Mouse (Mus musculus) heart, postnatal 0 days (tissue): ENCODE data around the gene Iapp. TPM values are rescaled to one million over a fixed set of nuclear protein-coding genes. Genes with fewer than 3 reads are reported as not detected.

ENCODE experiments used
- ATAC-seq: fragments of 200-750 bp; cut with Nextera tagmentation; 2 replicates; pipeline ENCODE4 v1.8.0; 2017; ENCODE audit warnings: low read depth, moderate number of reproducible peaks, moderate library complexity; ENCODE audit not compliant: insufficient read depth
- DNase-seq: peaks from one replicate; pipeline ENCODE4 v3.0.0-alpha.2; 2016; ENCODE audit warnings: low spot score
- H3K27ac ChIP-seq: fragments of 300-500 bp; sonication (generic); 2 replicates; pipeline ENCODE4 v1.5.1; 2014; ENCODE audit warnings: low read depth, mild to moderate bottlenecking
- H3K27me3 ChIP-seq: fragments of 300-500 bp; sonication (generic); 2 replicates; pipeline ENCODE4 v1.6.1; 2014; ENCODE audit warnings: low read length, mixed read lengths; ENCODE audit not compliant: control insufficient read depth, insufficient read depth
- H3K36me3 ChIP-seq: fragments of 300-500 bp; sonication (generic); replicated peaks from 2 replicates; pipeline ENCODE4 v1.6.1; 2014; ENCODE audit warnings: low read length, mixed read lengths; ENCODE audit not compliant: control insufficient read depth, insufficient read depth
- H3K4me1 ChIP-seq: fragments of 300-500 bp; sonication (generic); 2 replicates; pipeline ENCODE4 v1.6.1; 2014; ENCODE audit warnings: antibody characterized with exemption; ENCODE audit not compliant: control insufficient read depth, insufficient read depth
- H3K4me2 ChIP-seq: fragments of 300-500 bp; sonication (generic); 2 replicates; pipeline ENCODE4 v1.6.1; 2014; ENCODE audit warnings: low read depth, mild to moderate bottlenecking, low read length, moderate library complexity
- H3K4me3 ChIP-seq: fragments of 300-500 bp; sonication (generic); 2 replicates; pipeline ENCODE4 v1.5.1; 2014; ENCODE audit warnings: low read depth, low read length
- H3K9ac ChIP-seq: fragments of 300-500 bp; sonication (generic); replicated peaks from 2 replicates; pipeline ENCODE4 v1.6.1; 2014; ENCODE audit warnings: low read depth, low read length, mixed read lengths
- H3K9me3 ChIP-seq: fragments of 300-500 bp; sonication (generic); replicated peaks from 2 replicates; pipeline ENCODE4 v1.6.1; 2016; ENCODE audit warnings: low read length; ENCODE audit not compliant: control insufficient read depth
- CTCF ChIP-seq: IDR thresholded peaks from 2 replicates; pipeline ENCODE4 v1.5.1; 2016; ENCODE audit warnings: antibody characterized with exemption, control low read depth, low read depth
- EP300 ChIP-seq: IDR thresholded peaks from 2 replicates; pipeline ENCODE4 v1.6.1; 2016; ENCODE audit warnings: antibody characterized with exemption, low read depth
- WGBS: fragments of 180-500 bp; shearing (Covaris S2); extraction: QIAGEN DNeasy Blood & Tissue Kit; methylation state at CpG from one replicate; pipeline ENCODE4 v1.1.7; 2014; 5-methylcytosine and 5-hydroxymethylcytosine counted together
- polyA plus RNA-seq: library from polyadenylated mRNA; unstranded; fragments of >200 nt; fragmentation: Nextera tagmentation; extraction: Ambion mirVana; gene quantifications from 2 replicates; pipeline ENCODE4 v1.2.1, GENCODE M21; 2015
- total RNA-seq: library from RNA; depleted of rRNA; stranded (reverse); fragments of >200 nt; gene quantifications from 2 replicates; pipeline ENCODE4 v1.2.3, GENCODE M21; 2014; ENCODE audit warnings: low replicate concordance

The Iapp gene
- total and polyA plus RNA-seq, 2 experiments from 2014 or later, result not detected

- no peaks in the 10 kb centered on the region for H3K36me3 ChIP-seq
- no peak overlapping the region for H3K9ac ChIP-seq
- WGBS, result 68% methylated on average over 5 of the region's 5 CpGs
- no peaks in the 10 kb centered on the region for H3K27me3 ChIP-seq
- no peak for TF ChIP-seq CTCF
- TF ChIP-seq EP300, result no peak
- DNase-seq (no peak), ATAC-seq (no peak)
- no peaks in the 10 kb centered on the region for H3K4me1 ChIP-seq
- H3K4me2 ChIP-seq, result no peak overlapping the region
- no peak overlapping the region for H3K4me3 ChIP-seq
- no peak overlapping the region for H3K27ac ChIP-seq
- H3K9me3 ChIP-seq, result peaks cover 8% of the 10 kb centered on the region
Measured at GRCm38 (mm10) chr6:142314285-142314684, 16.1 kb downstream of the Iapp start.

GRCm38 (mm10) chr6:142317106-142317505, 18.9 kb downstream of the Iapp start:
- no peaks in the 10 kb centered on the region for H3K36me3 ChIP-seq
- H3K9me3 ChIP-seq, result no peaks in the 10 kb centered on the region
- no peaks in the 10 kb centered on the region for H3K4me1 ChIP-seq
- H3K27me3 ChIP-seq, result no peaks in the 10 kb centered on the region
- ATAC-seq (no peak), DNase-seq (no peak)
- H3K27ac ChIP-seq, result no peak overlapping the region
- H3K4me2 ChIP-seq, result no peak overlapping the region
- TF ChIP-seq EP300 (no peak), CTCF (no peak)
- H3K9ac ChIP-seq, result no peak overlapping the region
- H3K4me3 ChIP-seq, result no peak overlapping the region

GRCm38 (mm10) chr6:142322881-142323280, 24.7 kb downstream of the Iapp start, which contains the start of gene Slco1a5:
Gene Slco1a5 (minus strand): TSS chr6:142322981.
- Histone ChIP-seq H3K4me3 (no peak within 1 kb of the TSS), H3K9me3 (no peaks in the 10 kb centered on the region), H3K27ac (no peak within 1 kb of the TSS), H3K4me2 (no peak within 1 kb of the TSS), H3K36me3 (no peaks in the 10 kb centered on the region), H3K9ac (no peak within 1 kb of the TSS), H3K27me3 (no peaks in the 10 kb centered on the region), H3K4me1 (no peaks in the 10 kb centered on the region)
- 37% methylated on average over 4 of the region's 4 CpGs for WGBS
- TF ChIP-seq CTCF (no peak), EP300 (no peak)
- DNase-seq, result no peak
- no peak for ATAC-seq

- Histone ChIP-seq H3K4me1 (no peaks in the 10 kb centered on the region), H3K4me3 (no peak overlapping the region), H3K4me2 (no peak overlapping the region), H3K9me3 (no peaks in the 10 kb centered on the region), H3K27ac (no peak overlapping the region), H3K27me3 (no peaks in the 10 kb centered on the region), H3K36me3 (no peaks in the 10 kb centered on the region), H3K9ac (no peak overlapping the region)
- ATAC-seq, result no peak
- no peak for DNase-seq
- 65% methylated on average over 3 of the region's 3 CpGs for WGBS
- TF ChIP-seq EP300 (no peak), CTCF (peak; percentile 21; the same call in 1 of the 2 replicates)
Measured at GRCm38 (mm10) chr6:142326598-142326997, 28.4 kb downstream of the Iapp start.

GRCm38 (mm10) chr6:142329201-142329600, 31.0 kb downstream of the Iapp start:
- no peaks in the 10 kb centered on the region for H3K36me3 ChIP-seq
- 41% methylated on average over 1 of the region's 1 CpGs for WGBS
- H3K27me3 ChIP-seq, result no peaks in the 10 kb centered on the region
- no peak overlapping the region for H3K4me2 ChIP-seq
- DNase-seq (no peak), ATAC-seq (no peak)
- no peaks in the 10 kb centered on the region for H3K4me1 ChIP-seq
- no peak overlapping the region for H3K4me3 ChIP-seq
- H3K27ac ChIP-seq, result no peak overlapping the region
- TF ChIP-seq CTCF (no peak), EP300 (no peak)
- no peaks in the 10 kb centered on the region for H3K9me3 ChIP-seq
- no peak overlapping the region for H3K9ac ChIP-seq

- Histone ChIP-seq H3K27me3 (no peaks in the 10 kb centered on the region), H3K9ac (no peak overlapping the region), H3K9me3 (no peaks in the 10 kb centered on the region), H3K4me2 (no peak overlapping the region), H3K4me1 (no peaks in the 10 kb centered on the region), H3K4me3 (no peak overlapping the region), H3K36me3 (no peaks in the 10 kb centered on the region), H3K27ac (no peak overlapping the region)
- WGBS, result 51% methylated on average over 2 of the region's 2 CpGs
- DNase-seq, result no peak
- no peak for ATAC-seq
- TF ChIP-seq CTCF (no peak), EP300 (no peak)
Measured at GRCm38 (mm10) chr6:142338961-142339360, 40.7 kb downstream of the Iapp start.
